Mouse (Mus musculus) telencephalon, adult 2 months (tissue): ENCODE data around the gene Stx6.

Experiments used
- DNase-seq: peaks from one replicate; pipeline ENCODE4 v3.0.0-alpha.2; 2011; ENCODE audit warnings: low read depth, low spot score

The Stx6 gene

DNA sequence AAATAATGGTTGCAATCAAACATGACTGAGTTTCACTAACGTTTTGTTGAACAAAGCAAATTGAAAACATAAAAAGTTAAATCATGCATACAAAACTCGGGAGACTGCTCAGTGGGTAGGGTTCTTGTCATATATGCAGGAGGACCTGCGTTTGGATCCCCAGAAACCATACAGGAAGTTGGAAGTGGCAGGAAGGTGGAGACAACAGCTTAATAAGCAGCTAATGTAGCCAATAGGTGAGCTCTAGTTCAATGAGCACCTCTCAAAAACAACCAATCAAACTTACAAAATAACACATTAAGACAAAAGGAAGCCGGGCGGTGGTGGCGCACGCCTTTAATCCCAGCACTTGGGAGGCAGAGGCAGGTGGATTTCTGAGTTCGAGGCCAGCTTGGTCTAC, 95.8 kb downstream of the Stx6 start:
- DNase-seq: no peak
